Comparison of ENCODE assay signal across 11 mouse cellular contexts in genomic region chr4:100865962-100866703, GRCm38 (mm10).
DNase-seq lines count a peak whose midpoint lies in the region; ATAC-seq lines count a peak whose summit lies in the region.
"Had no signal": no experiment of that assay in that cellular context is flagged by ENCODE, and none has a peak within 500 bp of the region (broad histone marks: within the 10 kb centered on the region; RNA-seq: fewer than 3 reads in every experiment).

No protein-coding gene starts in this region.

- H3K4me1 ChIP-seq in embryonic facial prominence, embryonic 12.5 days: peaks cover 48% of the 10 kb centered on the region
- peaks cover 15% of the 10 kb centered on the region for H3K4me1 ChIP-seq in hindbrain, embryonic 16.5 days (ENCODE audit: control insufficient read depth, insufficient read depth, low read depth, low read length)
- peaks cover 22% of the 10 kb centered on the region for H3K4me1 ChIP-seq in midbrain, embryonic 16.5 days (ENCODE audit: control insufficient read depth, insufficient read depth, low read length)

- no peaks in the 10 kb centered on the region for H3K27me3 ChIP-seq in embryonic facial prominence, embryonic 12.5 days
- H3K27me3 ChIP-seq in hindbrain, embryonic 16.5 days (replicated peaks; ENCODE audit: control insufficient read depth, insufficient read depth, low read length): no peaks in the 10 kb centered on the region
- H3K27me3 ChIP-seq in midbrain, embryonic 16.5 days (ENCODE audit: control insufficient read depth, insufficient read depth, low read depth, low read length): no peaks in the 10 kb centered on the region

- no peak for ATAC-seq in embryonic facial prominence, embryonic 12.5 days (ENCODE audit: insufficient number of reproducible peaks, insufficient read depth, low FRiP score, low TSS enrichment)
- 0 out of 2 replicates have a peak, but pooled peaks have one; percentile 32 for ATAC-seq in hindbrain, embryonic 16.5 days
- ATAC-seq in midbrain, embryonic 16.5 days: 0 out of 2 replicates have a peak, but pooled peaks have one; percentile 52
- ATAC-seq in CD4-positive, CD25-positive, alpha-beta regulatory T cell, adult 4 months: no peak

- 26% methylated on average over 12 of the region's 12 CpGs for WGBS in embryonic facial prominence, embryonic 12.5 days
- WGBS in hindbrain, embryonic 16.5 days: 26% methylated on average over 12 of the region's 12 CpGs
- WGBS in midbrain, embryonic 16.5 days: 19% methylated on average over 12 of the region's 12 CpGs

- H3K4me2 ChIP-seq in embryonic facial prominence, embryonic 12.5 days (replicated peaks): 0 out of 2 replicates have a peak overlapping the region, but pooled peaks have one; percentile 10
- H3K4me2 ChIP-seq in hindbrain, embryonic 16.5 days (ENCODE audit: low read length): no peak overlapping the region
- peak overlapping the region; percentile 21; the same call in 1 of the 2 replicates for H3K4me2 ChIP-seq in midbrain, embryonic 16.5 days (ENCODE audit: low read length)

- H3K9me3 ChIP-seq in embryonic facial prominence, embryonic 12.5 days: no peaks in the 10 kb centered on the region
- H3K9me3 ChIP-seq in hindbrain, embryonic 16.5 days (ENCODE audit: control insufficient read depth, low read length): no peaks in the 10 kb centered on the region
- H3K9me3 ChIP-seq in midbrain, embryonic 16.5 days (replicated peaks; ENCODE audit: control insufficient read depth, low read length, poor library complexity, severe bottlenecking): no peaks in the 10 kb centered on the region

- H3K27ac ChIP-seq in embryonic facial prominence, embryonic 12.5 days: peak overlapping the region; percentile 7; the same call in 1 of the 2 replicates
- H3K27ac ChIP-seq in hindbrain, embryonic 16.5 days (ENCODE audit: low read depth, low read length): no peak overlapping the region
- H3K27ac ChIP-seq in midbrain, embryonic 16.5 days (ENCODE audit: low read length): no peak overlapping the region
- H3K27ac ChIP-seq: gastrocnemius, adult 2 months had no signal

- H3K36me3 ChIP-seq in embryonic facial prominence, embryonic 12.5 days: 0 out of 2 replicates have a peak, but pooled peaks cover 5% of the 10 kb centered on the region
- H3K36me3 ChIP-seq in hindbrain, embryonic 16.5 days (ENCODE audit: control insufficient read depth, insufficient read depth, low read length): no peaks in the 10 kb centered on the region
- H3K36me3 ChIP-seq in midbrain, embryonic 16.5 days (ENCODE audit: control insufficient read depth, insufficient read depth, low read length): no peaks in the 10 kb centered on the region

- H3K4me3 ChIP-seq in embryonic facial prominence, embryonic 12.5 days: no peak overlapping the region
- no peak overlapping the region for H3K4me3 ChIP-seq in hindbrain, embryonic 16.5 days (ENCODE audit: low read length)
- no peak overlapping the region for H3K4me3 ChIP-seq in midbrain, embryonic 16.5 days (ENCODE audit: low read depth, low read length)

- no peak overlapping the region for H3K9ac ChIP-seq in embryonic facial prominence, embryonic 12.5 days
- H3K9ac ChIP-seq in hindbrain, embryonic 16.5 days (ENCODE audit: low read depth, low read length): 0 out of 2 replicates have a peak overlapping the region, but pooled peaks have one; percentile 2
- H3K9ac ChIP-seq in midbrain, embryonic 16.5 days (ENCODE audit: low read depth, low read length): no peak overlapping the region

- peak; percentile 50 for DNase-seq in embryo, embryonic 11 days
- DNase-seq in embryo, embryonic 10 days (ENCODE audit: low spot score): no peak
- no peak for DNase-seq in heart, adult 11 months
- DNase-seq in gastrocnemius, postnatal 25 days: no peak
- DNase-seq: cerebellum, postnatal 10 days; gastrocnemius, adult 2 months; lung, adult 18-20 months had no signal

Comparison
In these comparisons a context has a peak if more than half of its experiments do, and no peak if none do; other contexts are left out.
1. ATAC-seq: peak in hindbrain, embryonic 16.5 days (single experiment) and midbrain, embryonic 16.5 days (single experiment); none in embryonic facial prominence, embryonic 12.5 days (single experiment) and CD4-positive, CD25-positive, alpha-beta regulatory T cell, adult 4 months (single experiment).